Mouse (Mus musculus) lung, adult 2 months (tissue): ENCODE data around the gene Pde4b. TPM values are rescaled to one million over a fixed set of nuclear protein-coding genes. Genes with fewer than 3 reads are reported as not detected.
A peak's percentile ranks its signal among the peaks of the same experiment; 100 is the strongest.

Experiments used
- DNase-seq: peaks from one replicate; pipeline ENCODE4 v3.0.0; 2022
- H3K4me1 ChIP-seq: fragments of 200-500 bp; 2 replicates; pipeline ENCODE4 v1.6.1; 2011; ENCODE audit warnings: low read length; ENCODE audit not compliant: control insufficient read depth, insufficient read depth
- H3K4me3 ChIP-seq: fragments of 200-500 bp; replicated peaks from 2 replicates; pipeline ENCODE3; 2011; ENCODE audit warnings: low read depth, mild to moderate bottlenecking, control low read depth, low read length; ENCODE audit errors: extremely low read depth
- CTCF ChIP-seq: fragments of 200-500 bp; IDR thresholded peaks from 2 replicates; pipeline ENCODE4 v1.5.1; 2011; ENCODE audit warnings: mild to moderate bottlenecking, low read length, control low read depth; ENCODE audit not compliant: insufficient read depth
- POLR2A ChIP-seq: fragments of 200-500 bp; IDR thresholded peaks from 2 replicates; pipeline ENCODE4 v1.6.1; 2011; ENCODE audit warnings: low read depth, mild to moderate bottlenecking, control low read depth, low read length, borderline replicate concordance; ENCODE audit errors: extremely low read depth
- WGBS: fragments of 180-500 bp; shearing (Covaris S2); methylation state at CpG from one replicate; pipeline ENCODE4 v1.1.7; 2018; 5-methylcytosine and 5-hydroxymethylcytosine counted together
- polyA plus RNA-seq: library from polyadenylated mRNA; depleted of rRNA; stranded (reverse); fragments of >200 nt; gene quantifications from 2 replicates; pipeline ENCODE4 v1.2.3, GENCODE M21; 2012

Pde4b gene
- polyA plus RNA-seq, 1 experiment: 23.1 TPM

DNA sequence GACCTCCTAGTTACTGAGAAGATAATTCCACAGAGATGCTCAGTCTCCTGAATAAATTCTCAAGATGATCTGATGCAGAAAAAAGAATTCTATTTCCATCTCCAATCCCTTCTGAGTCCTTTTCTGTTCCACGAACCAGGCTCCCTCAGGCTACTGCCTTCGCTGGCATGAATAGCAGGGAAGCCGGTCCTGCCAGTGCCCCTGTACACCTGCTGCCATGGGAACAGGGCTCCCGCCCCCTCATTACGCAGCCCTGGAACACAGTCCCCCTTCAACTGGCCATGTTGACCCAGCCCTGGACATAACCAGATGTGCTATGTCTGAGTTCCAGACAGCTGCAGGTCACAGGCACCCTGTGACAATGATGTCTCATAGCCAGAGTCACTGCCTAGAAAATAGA, 535.6 kb downstream of the Pde4b start:
- DNase-seq: no peak
- Histone ChIP-seq H3K4me1 (peaks cover 3% of the 10 kb centered on the region; the same call in 1 of the 2 replicates), H3K4me3 (no peak overlapping the region)
- 75% methylated on average over 5 of the region's 5 CpGs for WGBS
- no peak for TF ChIP-seq POLR2A
- TF ChIP-seq CTCF: no peak

DNA sequence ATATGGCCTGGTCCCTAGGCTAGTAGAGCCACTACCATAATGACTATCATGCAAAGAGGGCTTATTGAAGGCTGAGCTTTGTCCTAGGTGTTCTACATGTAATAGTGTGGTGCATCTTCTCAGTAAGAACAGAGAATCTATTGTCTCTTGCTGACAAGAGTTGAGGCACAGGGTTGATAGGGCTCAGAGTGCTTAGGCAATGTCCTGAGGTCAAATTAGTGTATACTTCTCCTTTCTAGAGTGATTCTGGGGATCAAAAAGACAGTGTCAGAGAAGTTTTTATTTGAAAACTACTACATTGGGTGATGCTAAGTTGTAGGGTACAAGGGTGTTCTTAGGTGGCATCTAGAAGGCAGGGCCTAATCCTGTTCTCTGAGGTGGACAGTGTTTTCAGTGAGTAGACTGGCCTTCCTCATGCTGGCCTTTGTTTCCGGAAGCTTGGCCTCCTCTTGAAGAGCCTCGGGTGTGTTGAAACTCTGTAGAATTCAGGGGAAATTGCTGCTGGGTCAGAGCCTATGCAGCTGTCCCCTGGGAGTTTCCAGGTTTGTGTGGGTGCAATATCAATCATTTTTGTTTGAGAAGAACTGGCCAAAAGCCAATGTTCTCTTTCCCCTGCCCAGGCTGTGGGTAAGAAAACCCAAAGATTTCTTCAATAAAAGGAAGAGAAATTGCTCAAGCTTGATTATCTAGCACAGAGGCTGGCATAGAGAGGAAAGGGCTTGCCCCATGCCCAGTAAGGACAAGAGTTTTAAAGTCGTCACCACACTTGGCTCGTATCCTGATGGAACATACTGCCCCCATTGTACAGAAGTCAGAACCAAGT, 536.7 kb downstream of the Pde4b start:
- Histone ChIP-seq H3K4me1 (peaks cover 3% of the 10 kb centered on the region; the same call in 1 of the 2 replicates), H3K4me3 (no peak overlapping the region)
- DNase-seq: no peak
- TF ChIP-seq CTCF (no peak), POLR2A (no peak)
- WGBS: 29% methylated on average over 4 of the region's 4 CpGs

DNA sequence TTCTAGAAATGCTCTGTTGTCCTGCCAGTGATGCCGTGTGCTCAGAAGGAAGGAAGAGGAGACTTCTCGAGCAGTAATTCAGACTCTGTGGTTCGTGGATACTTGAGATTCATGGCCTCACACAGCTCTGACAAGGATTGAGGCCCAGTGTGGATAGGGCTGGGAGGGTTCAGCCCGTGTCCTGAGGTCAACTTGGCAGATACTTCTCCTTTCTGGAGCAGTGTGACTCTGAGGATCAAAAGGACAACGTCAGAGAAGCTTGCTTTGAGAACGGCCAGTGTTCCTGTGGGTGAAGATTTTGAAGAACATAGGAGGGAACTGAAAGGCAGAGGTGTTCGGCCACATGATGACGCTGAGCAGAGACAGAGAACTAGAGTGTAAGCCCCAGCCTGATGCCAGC, 537.6 kb downstream of the Pde4b start:
- Histone ChIP-seq H3K4me1 (peaks cover 3% of the 10 kb centered on the region; the same call in 1 of the 2 replicates), H3K4me3 (no peak overlapping the region)
- DNase-seq: no peak
- no peak for TF ChIP-seq POLR2A
- no peak for TF ChIP-seq CTCF
- 53% methylated on average over 8 of the region's 8 CpGs for WGBS

DNA sequence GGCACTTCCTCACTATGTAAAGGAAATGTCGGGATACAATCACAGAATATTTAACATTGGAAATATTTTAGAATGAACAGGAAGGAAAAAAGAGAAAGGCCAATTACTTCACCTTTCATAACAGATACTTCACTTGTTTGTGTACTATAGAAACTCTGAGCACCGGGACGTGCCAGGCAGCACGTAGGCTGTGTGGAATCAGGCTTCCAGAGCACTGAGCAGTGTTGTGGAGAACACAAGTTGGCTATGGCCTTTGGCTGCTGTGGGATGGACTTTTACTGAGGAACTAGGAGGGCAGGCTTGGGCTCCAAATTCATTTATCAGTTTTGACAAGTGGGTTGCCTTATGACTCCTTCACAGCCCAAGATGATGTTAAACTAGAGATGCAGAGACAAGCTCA, 540.5 kb downstream of the Pde4b start:
- TF ChIP-seq POLR2A: no peak
- no peak for TF ChIP-seq CTCF
- no peak for DNase-seq
- WGBS: 40% methylated on average over 4 of the region's 4 CpGs
- Histone ChIP-seq H3K4me1 (peaks cover 3% of the 10 kb centered on the region; the same call in 1 of the 2 replicates), H3K4me3 (no peak overlapping the region)

DNA sequence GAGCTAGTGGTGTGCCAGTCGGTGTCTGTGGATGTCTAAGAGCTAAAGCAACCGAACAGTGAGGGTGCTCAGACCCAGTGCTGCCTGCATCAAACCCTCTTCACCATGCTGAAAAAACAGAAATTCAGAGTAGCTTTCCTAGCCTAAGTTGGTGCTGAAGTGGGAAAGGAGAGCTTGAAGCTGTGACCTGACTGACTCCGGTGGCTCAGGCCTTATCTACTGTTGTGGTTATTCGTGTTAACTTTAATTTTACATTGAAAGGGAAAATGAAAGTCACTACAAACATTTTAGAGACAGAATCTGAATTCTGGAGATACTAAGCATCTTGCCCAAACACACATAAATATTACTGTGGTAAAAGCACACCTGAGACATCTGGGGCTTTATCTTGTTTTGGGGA, 542.3 kb downstream of the Pde4b start:
- Histone ChIP-seq H3K4me3 (no peak overlapping the region), H3K4me1 (peaks cover 3% of the 10 kb centered on the region; the same call in 1 of the 2 replicates)
- TF ChIP-seq POLR2A (no peak), CTCF (no peak)
- DNase-seq: no peak
- WGBS: 52% methylated on average over 4 of the region's 4 CpGs

DNA sequence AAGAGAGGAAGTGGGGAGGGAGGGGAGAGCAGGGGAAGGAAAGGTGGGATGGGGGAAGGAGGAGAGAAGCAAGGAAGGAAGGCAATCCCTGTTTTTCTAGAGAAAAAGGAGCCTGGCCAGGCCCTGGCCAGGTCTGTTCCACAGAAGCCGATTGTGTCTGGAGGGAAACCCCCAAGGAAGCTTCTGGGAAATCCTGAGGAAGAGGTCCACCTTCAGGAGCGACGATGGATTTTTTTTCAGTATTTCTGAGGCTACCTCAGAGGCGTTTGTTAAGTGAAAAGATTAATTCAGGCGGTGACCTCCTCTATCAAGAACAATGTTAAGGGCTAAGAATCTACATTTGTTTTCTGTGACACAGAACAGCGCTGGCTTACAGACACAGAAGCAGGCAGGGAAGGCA, 542.9 kb downstream of the Pde4b start:
- WGBS: 40% methylated on average over 6 of the region's 6 CpGs

DNA sequence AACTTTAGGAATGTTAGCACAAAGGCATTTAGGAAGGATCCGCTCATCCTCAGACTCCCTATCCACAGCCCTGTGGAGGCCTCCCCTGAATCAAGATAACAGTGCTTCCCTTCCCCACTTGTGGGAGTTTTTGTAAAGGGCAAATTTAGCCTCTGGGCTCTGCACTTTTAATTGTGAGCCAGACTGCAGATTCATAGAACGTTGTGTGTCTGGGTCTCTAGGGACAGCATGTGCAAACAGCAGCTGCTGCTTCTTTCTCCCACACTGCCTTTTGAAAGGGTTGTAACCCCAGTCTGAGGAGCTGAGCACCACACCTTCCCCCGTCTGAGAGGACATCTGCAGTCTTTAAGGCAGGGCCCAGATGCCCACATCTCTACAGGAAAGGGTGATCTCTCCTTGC, 544.3 kb downstream of the Pde4b start:
- 51% methylated on average over 3 of the region's 3 CpGs for WGBS
- Histone ChIP-seq H3K4me1 (peaks cover 5% of the 10 kb centered on the region), H3K4me3 (no peak overlapping the region)
- TF ChIP-seq CTCF (no peak), POLR2A (no peak)
- no peak for DNase-seq

More for the DNA sequence above, 542.9 kb downstream of the Pde4b start:
- no peak overlapping the region for H3K4me3 ChIP-seq
- DNase-seq: no peak
- TF ChIP-seq POLR2A: no peak
- TF ChIP-seq CTCF: no peak
- peaks cover 1% of the 10 kb centered on the region for H3K4me1 ChIP-seq

DNA sequence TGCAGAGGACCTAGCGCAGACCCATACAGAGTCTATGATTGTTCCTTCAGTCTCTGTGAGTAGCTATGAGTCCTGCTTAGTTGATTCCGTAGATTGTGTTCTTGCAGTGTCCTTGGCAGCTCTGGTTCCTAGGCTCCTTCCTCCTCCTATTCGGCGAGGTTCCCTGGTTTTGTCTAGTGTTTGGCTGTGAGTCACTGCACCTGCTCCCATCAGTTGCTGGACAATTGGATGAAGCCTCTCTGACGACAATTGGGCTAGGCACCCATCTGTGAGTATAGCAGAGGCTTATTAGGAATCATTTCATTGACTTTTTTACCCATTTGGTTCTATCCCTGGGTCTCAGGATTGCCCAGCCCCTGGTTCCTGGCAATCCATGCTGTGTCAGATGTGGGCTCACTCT, 545.9 kb downstream of the Pde4b start:
- TF ChIP-seq POLR2A (no peak), CTCF (no peak)
- 90% methylated on average over 5 of the region's 5 CpGs for WGBS

DNA sequence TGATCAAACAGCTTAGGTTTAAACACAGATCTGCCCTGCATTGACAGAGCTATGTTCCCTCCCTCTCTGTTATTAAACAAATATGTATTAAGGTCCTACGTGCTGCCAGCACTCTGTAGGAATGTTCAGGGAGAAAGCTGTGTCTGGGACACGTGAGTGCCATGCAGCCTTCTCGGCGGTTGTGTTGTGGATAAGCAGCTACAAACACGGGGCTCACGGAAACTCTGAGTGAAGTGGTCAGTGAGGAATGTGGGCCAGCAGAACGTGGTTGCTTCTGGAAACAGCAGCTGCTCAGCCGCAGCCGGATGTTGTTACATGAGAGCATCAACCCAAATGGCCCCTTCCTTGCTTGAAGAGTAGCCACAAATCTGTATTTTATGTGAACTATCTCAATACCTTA, 547.9 kb downstream of the Pde4b start:
- 6% methylated on average over 9 of the region's 9 CpGs for WGBS
- peak; percentile 40 for DNase-seq
- Histone ChIP-seq H3K4me1 (peaks cover 18% of the 10 kb centered on the region), H3K4me3 (no peak overlapping the region)
- TF ChIP-seq POLR2A (no peak), CTCF (no peak)

More for the DNA sequence above, 545.9 kb downstream of the Pde4b start:
- Histone ChIP-seq H3K4me3 (no peak overlapping the region), H3K4me1 (peaks cover 16% of the 10 kb centered on the region)
- DNase-seq: no peak

DNA sequence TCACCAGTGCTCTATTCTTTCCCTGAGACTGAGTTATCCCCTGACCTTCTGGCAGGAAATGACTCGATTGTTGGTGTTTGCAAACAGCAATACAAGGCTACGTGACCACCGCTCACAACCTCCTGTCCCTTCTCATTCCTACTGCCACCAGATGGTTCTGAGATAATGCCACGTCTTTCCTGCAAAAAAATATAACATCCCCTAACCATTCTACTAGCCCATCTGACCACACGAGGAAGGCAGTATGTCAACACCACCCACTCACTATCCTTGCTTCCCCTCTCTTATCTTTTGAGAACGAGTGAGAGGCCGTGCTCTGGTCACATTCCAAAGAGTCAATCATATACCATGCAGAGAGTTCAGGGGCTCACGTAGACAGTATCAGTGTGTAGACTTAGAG, 548.6 kb downstream of the Pde4b start:
- WGBS: 28% methylated on average over 8 of the region's 8 CpGs
- DNase-seq: no peak
- Histone ChIP-seq H3K4me3 (no peak overlapping the region), H3K4me1 (peaks cover 18% of the 10 kb centered on the region)
- TF ChIP-seq CTCF (no peak), POLR2A (no peak)
